Mouse (Mus musculus): ENCODE measurements around the gene Dip2c. TPM values are rescaled to one million over a fixed set of nuclear protein-coding genes. Genes with fewer than 3 reads are reported as not detected.

Dip2c gene
- polyA plus RNA-seq, 1 experiment from 2014 or later = 10.3 TPM

DNA sequence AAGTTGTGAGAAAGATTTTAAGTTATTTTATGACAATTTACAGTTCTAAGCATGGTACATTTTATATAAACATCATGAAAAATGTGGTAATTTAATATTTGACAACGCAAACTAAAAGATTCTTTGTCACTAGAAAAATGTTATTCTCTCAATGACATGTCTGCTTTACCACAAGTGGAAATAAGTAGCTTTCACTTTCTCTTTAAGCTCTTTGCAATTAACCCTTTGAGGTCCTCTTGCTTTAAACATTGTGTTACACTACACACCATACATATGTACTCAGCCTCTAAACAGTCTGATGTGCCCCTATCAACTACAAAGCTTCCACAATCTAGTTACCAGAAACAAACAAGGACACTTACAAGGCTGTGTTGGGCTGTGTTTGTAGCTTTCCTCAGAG, 153.6 kb downstream of the Dip2c start:
- Histone ChIP-seq H3K4me3 (replicated peaks) (no peak overlapping the region), H3K4me1 (replicated peaks) (no peaks in the 10 kb centered on the region), H3K4me2 (replicated peaks) (no peak overlapping the region), H3K36me3 (no peaks in the 10 kb centered on the region), H3K9ac (replicated peaks) (no peak overlapping the region), H3K27me3 (no peaks in the 10 kb centered on the region), H3K27ac (no peak overlapping the region), H3K9me3 (peaks cover 5% of the 10 kb centered on the region; the same call in 1 of the 2 replicates)
- WGBS = 100% methylated on average over 1 of the region's 1 CpGs
- ATAC-seq = no peak

DNA sequence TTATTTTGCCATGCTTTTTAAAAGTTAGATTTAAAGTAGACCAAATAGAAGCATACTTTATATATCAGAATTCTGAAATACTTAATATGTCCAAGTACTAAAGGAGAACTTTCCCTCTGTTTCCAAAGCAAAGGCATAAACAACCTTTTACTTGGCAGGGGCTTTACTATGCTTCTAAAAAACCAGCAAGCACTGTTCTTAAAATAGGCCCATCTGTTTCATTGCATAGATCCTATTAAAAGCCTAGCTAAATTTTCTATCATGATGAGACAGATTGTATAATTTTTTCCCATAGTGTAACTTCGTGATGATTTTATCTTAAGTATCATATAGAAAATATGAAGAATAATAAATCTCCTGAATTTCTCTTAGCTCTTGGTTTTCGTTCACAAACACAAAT, 154.4 kb downstream of the Dip2c start:
- Histone ChIP-seq H3K27me3 (no peaks in the 10 kb centered on the region), H3K4me3 (replicated peaks) (no peak overlapping the region), H3K9me3 (peaks cover 5% of the 10 kb centered on the region; the same call in 1 of the 2 replicates), H3K4me1 (replicated peaks) (no peaks in the 10 kb centered on the region), H3K27ac (no peak overlapping the region), H3K4me2 (replicated peaks) (no peak overlapping the region), H3K36me3 (no peaks in the 10 kb centered on the region), H3K9ac (replicated peaks) (no peak overlapping the region)
- WGBS = 98% methylated on average over 2 of the region's 2 CpGs
- no peak for ATAC-seq

DNA sequence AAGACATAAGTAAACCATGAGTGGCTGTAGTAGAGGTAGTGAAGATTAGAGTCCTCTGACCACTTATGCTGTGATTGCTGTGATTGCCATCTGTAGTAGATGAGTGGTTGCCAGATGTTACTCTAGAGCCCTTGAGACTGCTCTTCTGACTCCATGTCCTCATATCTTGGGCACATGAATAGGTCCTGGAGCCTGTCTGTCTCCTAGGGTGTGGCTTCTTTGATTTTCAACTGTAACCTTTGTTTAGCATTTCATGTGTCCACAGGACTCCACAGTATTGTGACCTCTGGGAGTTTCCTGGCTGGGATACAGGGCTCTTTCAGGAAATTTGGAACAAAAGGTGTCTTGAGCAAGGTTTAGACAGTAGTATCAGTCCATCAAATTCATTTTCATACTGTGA, 155.1 kb downstream of the Dip2c start:
- ATAC-seq = no peak
- H3K4me1 ChIP-seq (replicated peaks) = no peaks in the 10 kb centered on the region
- no peaks in the 10 kb centered on the region for H3K36me3 ChIP-seq
- peaks cover 5% of the 10 kb centered on the region; the same call in 1 of the 2 replicates for H3K9me3 ChIP-seq
- H3K4me2 ChIP-seq (replicated peaks) = no peak overlapping the region
- no peak overlapping the region for H3K4me3 ChIP-seq (replicated peaks)
- H3K9ac ChIP-seq (replicated peaks) = no peak overlapping the region
- H3K27me3 ChIP-seq = no peaks in the 10 kb centered on the region
- H3K27ac ChIP-seq = no peak overlapping the region

DNA sequence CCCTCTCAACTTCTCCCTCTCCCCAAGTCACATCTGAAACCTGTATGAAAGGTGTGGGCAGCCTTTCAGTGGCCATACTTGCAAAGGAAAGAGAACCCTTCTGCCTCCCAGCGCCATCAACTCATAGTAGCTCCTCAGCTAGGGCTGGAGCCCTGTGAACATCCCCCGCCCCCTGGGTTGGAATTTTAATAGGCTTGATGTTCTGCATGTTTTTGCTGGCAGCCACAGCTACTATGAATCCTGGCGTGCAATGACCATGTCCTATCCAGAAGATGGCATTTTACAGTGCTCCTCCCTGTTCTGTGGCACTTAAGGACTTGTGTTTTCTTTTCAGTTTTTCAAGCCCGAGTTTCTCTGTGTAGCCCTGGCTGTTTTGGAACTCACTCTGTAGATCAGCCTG, 166.7 kb downstream of the Dip2c start:
- Histone ChIP-seq H3K4me2 (replicated peaks) (no peak overlapping the region), H3K27me3 (no peaks in the 10 kb centered on the region), H3K9me3 (no peaks in the 10 kb centered on the region), H3K27ac (no peak overlapping the region), H3K9ac (replicated peaks) (no peak overlapping the region), H3K4me1 (replicated peaks) (no peaks in the 10 kb centered on the region), H3K4me3 (replicated peaks) (no peak overlapping the region), H3K36me3 (no peaks in the 10 kb centered on the region)
- 86% methylated on average over 4 of the region's 4 CpGs for WGBS
- no peak for ATAC-seq

DNA sequence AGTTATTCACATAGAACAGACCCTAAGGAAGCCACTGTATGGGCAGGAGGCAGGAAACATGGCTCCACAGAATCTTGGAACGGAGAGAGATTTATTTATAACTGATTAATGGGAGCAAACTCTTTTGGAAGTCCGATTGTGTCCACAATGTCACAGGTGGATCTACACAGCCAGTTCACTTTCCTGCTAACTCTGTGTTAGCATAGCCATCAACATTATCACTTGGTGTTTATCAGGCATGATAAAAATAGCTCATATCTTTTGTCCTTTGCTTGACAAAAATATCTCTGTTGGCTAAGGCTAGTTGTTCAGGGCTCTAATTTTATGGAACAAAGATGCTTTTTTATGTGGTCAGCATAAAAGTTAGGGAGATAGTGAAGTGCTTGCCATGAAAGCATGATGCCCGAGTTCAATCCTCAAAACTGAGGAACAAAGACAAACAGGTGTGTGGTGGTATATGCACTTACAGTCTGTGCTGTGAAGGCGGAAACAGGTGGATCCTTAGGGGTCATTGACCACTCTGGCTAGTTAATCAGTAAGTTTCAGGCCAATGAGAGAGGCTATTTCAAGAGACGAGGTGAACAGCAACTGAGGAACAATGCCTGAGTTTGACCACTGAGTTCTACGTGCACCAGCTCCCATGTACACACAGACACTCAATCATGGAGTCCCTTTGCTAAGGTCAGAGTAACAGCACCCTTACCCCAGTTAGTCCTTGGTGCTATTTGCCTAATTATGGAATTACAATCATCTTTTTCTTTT, 169.4 kb downstream of the Dip2c start:
- Histone ChIP-seq H3K9me3 (no peaks in the 10 kb centered on the region), H3K4me2 (replicated peaks) (no peak overlapping the region), H3K4me3 (replicated peaks) (no peak overlapping the region), H3K9ac (replicated peaks) (no peak overlapping the region), H3K27ac (no peak overlapping the region), H3K36me3 (no peaks in the 10 kb centered on the region), H3K27me3 (no peaks in the 10 kb centered on the region), H3K4me1 (replicated peaks) (no peaks in the 10 kb centered on the region)
- WGBS = 90% methylated on average over 6 of the region's 6 CpGs
- no peak for ATAC-seq

DNA sequence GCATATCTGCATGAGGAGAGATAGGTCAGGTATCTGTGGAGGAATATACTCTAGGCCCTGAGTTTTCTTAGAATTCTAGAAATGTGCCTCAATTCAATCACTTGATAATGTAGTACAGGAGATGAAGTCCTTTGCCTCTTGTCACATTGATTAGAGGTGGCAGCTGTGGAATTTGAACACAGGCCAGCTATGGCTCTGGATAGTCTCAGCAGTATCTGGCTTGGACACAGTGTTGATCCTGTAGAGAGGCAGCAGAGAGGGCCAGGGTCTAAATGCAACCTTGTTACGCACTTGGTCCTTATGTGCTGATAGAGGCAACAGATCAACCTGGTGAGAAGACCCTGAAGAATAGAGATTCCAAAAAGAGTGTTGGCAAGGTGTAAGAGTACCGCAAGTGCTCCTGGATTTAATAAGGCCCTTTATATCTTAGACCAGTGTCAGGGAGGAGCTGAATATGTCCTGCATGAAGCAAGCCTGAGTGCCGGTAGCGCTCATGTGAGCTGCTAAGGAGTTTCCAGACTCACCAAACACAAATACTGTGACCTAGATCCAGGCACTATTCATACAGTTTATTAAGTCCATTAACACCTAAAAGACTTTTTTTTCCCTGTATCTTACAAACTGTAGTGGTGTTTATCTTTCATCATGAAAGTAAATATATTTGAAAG, 170.3 kb downstream of the Dip2c start:
- no peaks in the 10 kb centered on the region for H3K9me3 ChIP-seq
- H3K4me3 ChIP-seq (replicated peaks) = no peak overlapping the region
- H3K27ac ChIP-seq = no peak overlapping the region
- H3K4me1 ChIP-seq (replicated peaks) = 0 out of 2 replicates have a peak, but pooled peaks cover 3% of the 10 kb centered on the region
- no peaks in the 10 kb centered on the region for H3K36me3 ChIP-seq
- WGBS = 96% methylated on average over 4 of the region's 4 CpGs
- H3K9ac ChIP-seq (replicated peaks) = no peak overlapping the region
- no peak overlapping the region for H3K4me2 ChIP-seq (replicated peaks)
- ATAC-seq = no peak
- no peaks in the 10 kb centered on the region for H3K27me3 ChIP-seq

DNA sequence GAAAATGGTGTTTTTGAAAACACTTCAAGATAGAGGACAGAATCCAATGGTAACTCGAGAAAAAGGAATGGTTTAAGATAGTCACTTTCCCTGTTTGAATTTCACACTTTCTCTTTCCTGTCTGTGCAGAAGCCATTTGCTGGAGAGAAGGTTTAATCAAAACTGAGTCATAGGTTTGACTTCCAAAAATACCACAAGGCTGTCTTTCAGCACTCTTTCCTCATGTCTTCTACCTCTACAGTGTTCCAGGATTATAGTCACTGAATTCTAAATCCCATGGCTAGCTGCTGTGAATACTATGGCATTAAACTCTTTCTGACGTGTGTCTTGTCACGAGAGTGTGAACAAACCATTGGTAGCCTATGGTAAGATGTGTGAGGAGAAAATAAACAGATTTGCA, 173.9 kb downstream of the Dip2c start:
- H3K9me3 ChIP-seq = no peaks in the 10 kb centered on the region
- no peaks in the 10 kb centered on the region for H3K27me3 ChIP-seq
- no peak overlapping the region for H3K4me3 ChIP-seq (replicated peaks)
- no peak overlapping the region for H3K4me2 ChIP-seq (replicated peaks)
- H3K27ac ChIP-seq = no peak overlapping the region
- peaks cover 13% of the 10 kb centered on the region; the same call in 1 of the 2 replicates for H3K4me1 ChIP-seq (replicated peaks)
- H3K9ac ChIP-seq (replicated peaks) = no peak overlapping the region
- H3K36me3 ChIP-seq = no peaks in the 10 kb centered on the region
- ATAC-seq = no peak
- WGBS = 85% methylated on average over 3 of the region's 3 CpGs

DNA sequence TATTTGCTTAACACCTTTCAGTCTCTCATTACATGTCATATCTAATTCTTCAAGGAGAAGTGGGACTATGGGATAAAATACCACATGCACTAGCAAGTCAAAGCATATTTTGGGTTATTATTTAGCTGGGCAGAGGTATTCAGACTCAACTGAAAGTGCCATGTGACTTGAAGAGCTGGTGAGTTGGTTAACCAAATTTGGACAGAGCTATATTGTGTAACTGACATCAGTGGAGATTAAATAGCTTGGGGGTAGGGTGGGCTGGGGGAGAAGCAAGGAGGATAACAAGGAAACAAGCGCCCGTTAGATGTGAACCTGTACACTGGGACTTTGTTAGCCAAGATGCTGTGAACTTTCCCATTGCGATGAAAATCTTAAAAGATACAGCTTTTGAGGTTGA, 175.6 kb downstream of the Dip2c start:
- no peak overlapping the region for H3K4me3 ChIP-seq (replicated peaks)
- peaks cover 13% of the 10 kb centered on the region; the same call in 1 of the 2 replicates for H3K4me1 ChIP-seq (replicated peaks)
- H3K9ac ChIP-seq (replicated peaks) = no peak overlapping the region
- 83% methylated on average over 3 of the region's 3 CpGs for WGBS
- no peaks in the 10 kb centered on the region for H3K36me3 ChIP-seq
- no peaks in the 10 kb centered on the region for H3K27me3 ChIP-seq
- ATAC-seq = no peak
- no peaks in the 10 kb centered on the region for H3K9me3 ChIP-seq
- no peak overlapping the region for H3K4me2 ChIP-seq (replicated peaks)
- H3K27ac ChIP-seq = no peak overlapping the region

DNA sequence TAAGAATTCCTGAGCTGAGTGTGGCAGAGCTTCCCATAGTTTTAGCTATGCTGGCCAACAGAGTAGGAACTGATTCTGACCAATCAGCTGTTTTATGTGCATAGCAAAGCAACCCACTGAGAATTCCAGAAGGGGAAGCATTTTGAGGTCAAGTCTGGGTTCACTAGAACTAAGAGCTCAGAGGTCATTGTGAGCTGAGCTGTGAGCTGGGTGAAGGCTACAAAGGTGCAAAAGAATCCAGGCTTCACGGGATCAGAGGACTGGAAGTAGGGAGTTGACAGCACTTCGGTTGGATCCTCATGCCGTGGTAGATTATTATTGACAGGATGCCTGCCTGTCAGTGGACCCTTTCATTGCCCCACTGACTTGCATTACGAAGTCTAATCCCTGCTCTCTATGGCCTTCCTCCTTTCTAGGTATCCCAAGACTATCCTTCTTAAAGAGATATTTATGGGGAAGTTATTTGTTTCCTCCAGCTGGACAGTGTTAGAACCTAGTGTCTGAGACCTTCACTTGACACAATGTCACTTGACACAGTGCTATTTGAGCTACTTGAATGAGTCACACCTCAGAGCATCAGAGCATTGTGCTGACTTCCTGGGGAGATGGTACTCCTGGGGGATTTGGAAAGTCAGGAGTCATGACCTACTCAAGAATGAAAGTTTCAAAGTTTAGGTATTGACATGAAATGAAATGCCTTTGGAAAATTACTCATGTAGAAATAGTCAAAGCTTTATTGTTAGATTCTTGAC, 178.3 kb downstream of the Dip2c start:
- H3K9me3 ChIP-seq = no peaks in the 10 kb centered on the region
- H3K27ac ChIP-seq = no peak overlapping the region
- H3K4me1 ChIP-seq (replicated peaks) = peaks cover 21% of the 10 kb centered on the region; the same call in 1 of the 2 replicates
- H3K9ac ChIP-seq (replicated peaks) = no peak overlapping the region
- no peak overlapping the region for H3K4me3 ChIP-seq (replicated peaks)
- ATAC-seq = no peak
- no peak overlapping the region for H3K4me2 ChIP-seq (replicated peaks)
- no peaks in the 10 kb centered on the region for H3K36me3 ChIP-seq
- H3K27me3 ChIP-seq = no peaks in the 10 kb centered on the region
- WGBS = 40% methylated on average over 4 of the region's 4 CpGs

DNA sequence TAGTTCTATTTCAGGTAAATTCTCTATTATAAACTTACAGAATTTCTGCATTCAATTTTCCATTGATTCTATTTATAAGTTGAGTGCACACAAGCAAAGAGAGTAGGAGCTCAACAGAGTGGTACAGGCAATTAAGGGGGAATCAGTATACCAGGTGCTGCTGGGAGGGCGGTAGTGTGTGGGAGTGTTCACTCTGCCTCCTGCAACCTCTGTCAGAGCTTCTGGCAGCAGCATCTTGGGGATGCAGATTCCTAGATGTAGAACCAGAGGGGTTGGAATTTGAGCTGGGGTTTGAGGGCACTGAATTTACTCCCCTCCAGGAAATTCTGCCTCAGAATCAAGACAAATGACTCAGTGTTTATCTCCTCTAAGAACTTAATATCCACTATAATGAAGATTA, 179.7 kb downstream of the Dip2c start:
- no peak overlapping the region for H3K9ac ChIP-seq (replicated peaks)
- no peak for ATAC-seq
- no peak overlapping the region for H3K4me3 ChIP-seq (replicated peaks)
- H3K4me1 ChIP-seq (replicated peaks) = peaks cover 21% of the 10 kb centered on the region; the same call in 1 of the 2 replicates
- no peak overlapping the region for H3K27ac ChIP-seq
- WGBS = 87% methylated on average over 1 of the region's 1 CpGs
- no peaks in the 10 kb centered on the region for H3K36me3 ChIP-seq
- no peaks in the 10 kb centered on the region for H3K9me3 ChIP-seq
- no peak overlapping the region for H3K4me2 ChIP-seq (replicated peaks)
- H3K27me3 ChIP-seq = no peaks in the 10 kb centered on the region

DNA sequence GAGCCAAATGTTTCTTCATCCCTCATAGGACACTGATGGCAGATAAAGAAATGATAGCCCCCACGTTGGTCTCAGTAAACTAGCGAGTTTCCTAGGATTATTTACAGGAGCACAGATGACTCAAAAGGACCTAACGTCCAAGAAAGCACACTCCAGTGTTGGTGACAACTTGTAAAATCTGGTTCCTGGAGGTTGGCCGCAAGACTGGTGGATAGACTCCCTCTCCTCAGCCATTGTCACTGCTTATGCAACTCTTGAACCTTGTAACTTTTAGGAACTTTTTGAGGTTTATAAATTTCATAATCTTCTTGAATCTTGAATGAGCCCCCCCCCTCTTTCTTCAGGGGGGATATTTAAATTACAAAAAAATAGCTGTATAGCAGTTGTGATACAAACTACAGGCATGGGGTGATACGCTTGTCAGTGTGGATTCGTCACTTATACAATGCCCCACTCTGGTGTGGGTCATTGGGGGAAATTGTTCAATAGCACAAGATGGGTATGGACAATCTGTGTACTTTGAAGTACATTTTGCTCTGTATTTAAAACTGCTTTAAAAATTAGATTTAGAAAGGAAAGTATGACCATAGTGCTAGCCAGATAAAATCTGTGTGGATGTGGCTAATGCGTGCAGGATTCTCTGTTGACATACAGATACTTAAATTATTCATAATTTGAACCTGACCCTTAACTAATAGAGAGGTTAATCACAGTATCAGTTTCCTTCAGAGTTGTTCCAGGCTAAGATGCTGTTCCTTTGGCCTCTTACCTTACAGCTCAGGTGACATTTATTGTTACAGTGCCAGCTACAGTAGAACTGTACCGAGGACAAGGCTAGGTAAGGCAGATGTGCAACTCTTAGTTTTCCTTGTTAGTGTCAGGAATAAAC, 181.3 kb downstream of the Dip2c start:
- H3K27ac ChIP-seq = no peak overlapping the region
- H3K9ac ChIP-seq (replicated peaks) = no peak overlapping the region
- no peak overlapping the region for H3K4me3 ChIP-seq (replicated peaks)
- no peaks in the 10 kb centered on the region for H3K9me3 ChIP-seq
- H3K4me1 ChIP-seq (replicated peaks) = peaks cover 14% of the 10 kb centered on the region; the same call in 1 of the 2 replicates
- WGBS = 62% methylated on average over 8 of the region's 8 CpGs
- no peaks in the 10 kb centered on the region for H3K27me3 ChIP-seq
- ATAC-seq = peak; percentile 92
- no peaks in the 10 kb centered on the region for H3K36me3 ChIP-seq
- no peak overlapping the region for H3K4me2 ChIP-seq (replicated peaks)

All from midbrain, embryonic 13.5 days (tissue).